Mouse (Mus musculus) ovary, postnatal 14 days (tissue): ENCODE measurements at regions not wholly inside any gene's neighbourhood (a gene's known extent, or its start where the extent isn't known, plus 50 kb on each side); places are given as distances from the start of the nearest gene placed in this dataset.
"Not testable (repeated sequence)": the region's sequence is repeated elsewhere in the genome, so short reads cannot be mapped to it uniquely, and the experiment has no call there.

Experiments
- DNase-seq: peaks from one replicate; pipeline ENCODE4 v3.0.0; 2022; ENCODE audit warnings: low spot score

GRCm38 (mm10) chr16:50009542-50009941, 209.2 kb downstream of the Cd47 start:
- DNase-seq: no peak

- no peak for DNase-seq
Measured at GRCm38 (mm10) chr16:50010074-50010473, 209.7 kb downstream of the Cd47 start.

- peak; percentile 31 for DNase-seq
Measured at GRCm38 (mm10) chr16:50010532-50010971, 210.2 kb downstream of the Cd47 start.

GRCm38 (mm10) chr16:50023885-50024284, 223.6 kb downstream of the Cd47 start:
- no peak for DNase-seq

- DNase-seq: no peak
Measured at GRCm38 (mm10) chr16:50026100-50026884, 226.0 kb downstream of the Cd47 start.

GRCm38 (mm10) chr16:50027189-50027588, 226.9 kb downstream of the Cd47 start:
- no peak for DNase-seq

GRCm38 (mm10) chr16:50029711-50030110, 229.4 kb downstream of the Cd47 start:
- no peak for DNase-seq

- DNase-seq: not testable (repeated sequence)
Measured at GRCm38 (mm10) chr16:50030355-50030754, 230.0 kb downstream of the Cd47 start.

GRCm38 (mm10) chr16:50030905-50031369, 230.6 kb downstream of the Cd47 start:
- DNase-seq: no peak

- DNase-seq: no peak
Measured at GRCm38 (mm10) chr16:50032798-50033197, 232.5 kb downstream of the Cd47 start.

- no peak for DNase-seq
Measured at GRCm38 (mm10) chr16:50036296-50036734, 236.0 kb downstream of the Cd47 start.

- DNase-seq: no peak
Measured at GRCm38 (mm10) chr16:50044103-50044502, 243.8 kb downstream of the Cd47 start.

GRCm38 (mm10) chr16:50045552-50046547, 245.5 kb downstream of the Cd47 start:
- DNase-seq: peak; percentile 52

GRCm38 (mm10) chr16:50063540-50063939, 263.2 kb downstream of the Cd47 start:
- no peak for DNase-seq

- DNase-seq: no peak
Measured at GRCm38 (mm10) chr16:50065336-50066082, 265.2 kb downstream of the Cd47 start.

GRCm38 (mm10) chr16:50069033-50069432, 268.7 kb downstream of the Cd47 start:
- no peak for DNase-seq

- no peak for DNase-seq
Measured at GRCm38 (mm10) chr16:50070728-50071127, 270.4 kb downstream of the Cd47 start.

GRCm38 (mm10) chr16:50072853-50073360, 272.6 kb downstream of the Cd47 start:
- DNase-seq: no peak

GRCm38 (mm10) chr16:50073979-50074378, 273.6 kb downstream of the Cd47 start:
- DNase-seq: no peak

- DNase-seq: no peak
Measured at GRCm38 (mm10) chr16:50075641-50076040, 275.3 kb downstream of the Cd47 start.

GRCm38 (mm10) chr16:50081511-50081910, 281.2 kb downstream of the Cd47 start:
- no peak for DNase-seq

- DNase-seq: no peak
Measured at GRCm38 (mm10) chr16:50092318-50092717, 292.0 kb downstream of the Cd47 start.
